Mouse (Mus musculus) heart, adult 2 months (tissue): Measurements from ENCODE around the gene Btf3.

ENCODE experiments used
- CTCF ChIP-seq: fragments of 200-600 bp; IDR thresholded peaks from 2 replicates; pipeline ENCODE4 v1.8.1; 2022; ENCODE audit warnings: antibody characterized with exemption, mild to moderate bottlenecking, moderate library complexity
- POLR2A ChIP-seq: fragments of 200-500 bp; IDR thresholded peaks from 2 replicates; pipeline ENCODE4 v1.6.1; 2011; ENCODE audit warnings: mild to moderate bottlenecking, low read depth, low read length, control low read depth; ENCODE audit not compliant: insufficient read depth

DNA sequence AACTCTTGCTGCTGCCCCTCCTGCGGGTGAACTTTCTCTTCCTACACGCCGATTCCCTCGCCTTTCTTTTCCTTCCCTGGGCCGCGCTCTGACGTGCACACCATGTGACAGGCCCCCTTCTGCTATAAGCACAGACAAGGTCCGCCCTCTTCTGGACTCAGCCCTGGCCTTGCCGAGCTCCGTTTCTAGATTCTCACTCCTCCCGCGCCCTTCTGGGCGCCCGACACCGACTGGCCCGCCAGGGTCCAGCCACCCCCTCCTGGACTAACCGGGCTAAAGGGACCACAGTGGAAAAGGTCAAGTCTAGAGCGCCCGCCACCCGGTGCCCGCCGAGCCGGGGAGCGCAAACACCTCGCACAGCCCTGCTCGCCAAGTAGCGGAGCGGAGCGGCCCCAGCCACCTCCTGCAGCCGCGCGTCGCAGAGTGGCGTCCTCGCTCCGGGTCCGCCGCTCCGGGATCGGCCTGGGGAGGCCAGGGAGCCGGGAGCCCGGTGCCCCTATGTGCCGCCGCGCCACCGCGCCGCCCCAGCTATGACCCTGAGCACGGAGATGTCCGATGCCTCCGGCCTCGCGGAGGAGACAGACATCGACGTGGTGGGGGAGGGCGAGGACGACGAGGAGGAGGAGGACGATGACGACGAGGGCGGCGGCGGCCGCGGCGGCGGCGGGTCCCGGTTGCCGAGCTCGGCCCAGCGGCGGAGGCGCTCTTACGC is 37.4 kb upstream of the Btf3 start, which contains the start of gene Foxd1:
- TF ChIP-seq CTCF (no peak), POLR2A (no peak)
